Mouse (Mus musculus): ENCODE data around the gene Prss16. TPM values are rescaled to one million over a fixed set of nuclear protein-coding genes. Genes with fewer than 3 reads are reported as not detected.
"Not testable (repeated sequence)": the region's sequence is repeated elsewhere in the genome, so short reads cannot be mapped to it uniquely, and the experiment has no call there.

Gene Prss16
- total and polyA plus RNA-seq, 2 experiments from 2014 or later, result not detected

DNA sequence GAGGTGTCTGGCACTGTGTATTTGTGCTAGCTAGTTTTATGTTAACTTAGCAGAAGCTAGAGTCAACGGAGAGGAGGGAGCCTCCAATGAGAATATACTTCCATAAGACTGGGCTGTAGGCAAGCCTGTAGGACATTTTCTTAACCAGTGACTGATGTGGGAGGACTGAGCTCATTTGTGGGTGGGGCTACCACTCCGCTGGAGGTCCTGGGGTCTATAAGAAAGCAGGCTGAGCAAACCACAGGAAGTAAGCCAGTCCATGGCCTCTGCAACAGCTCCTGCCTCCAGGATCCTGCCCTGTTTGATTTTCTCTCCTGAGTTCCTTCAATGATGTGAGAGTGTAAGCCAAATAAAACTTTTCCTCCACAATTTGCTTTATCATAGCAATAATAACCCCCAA is 35.8 kb upstream of the Prss16 start:
- ATAC-seq (no peak), DNase-seq (ENCODE audit: low spot score) (no peak)
- 66% methylated on average over 2 of the region's 2 CpGs for WGBS
- no peak overlapping the region for H3K9ac ChIP-seq (replicated peaks; ENCODE audit: low read length)
- TF ChIP-seq CTCF (IDR thresholded peaks at IDR 0.05; ENCODE audit: low read depth), result no peak
- H3K4me1 ChIP-seq (ENCODE audit: insufficient read depth, low read length), result peaks cover 10% of the 10 kb centered on the region; the same call in 1 of the 2 replicates
- H3K36me3 ChIP-seq (ENCODE audit: insufficient read depth, low read length), result no peaks in the 10 kb centered on the region
- no peaks in the 10 kb centered on the region for H3K27me3 ChIP-seq (ENCODE audit: insufficient read depth, low read length)
- H3K9me3 ChIP-seq (ENCODE audit: low read length), result no peaks in the 10 kb centered on the region
- H3K4me2 ChIP-seq (ENCODE audit: low read depth, low read length), result no peak overlapping the region
- no peak overlapping the region for H3K4me3 ChIP-seq (ENCODE audit: low read length)
- H3K27ac ChIP-seq, result no peak overlapping the region

DNA sequence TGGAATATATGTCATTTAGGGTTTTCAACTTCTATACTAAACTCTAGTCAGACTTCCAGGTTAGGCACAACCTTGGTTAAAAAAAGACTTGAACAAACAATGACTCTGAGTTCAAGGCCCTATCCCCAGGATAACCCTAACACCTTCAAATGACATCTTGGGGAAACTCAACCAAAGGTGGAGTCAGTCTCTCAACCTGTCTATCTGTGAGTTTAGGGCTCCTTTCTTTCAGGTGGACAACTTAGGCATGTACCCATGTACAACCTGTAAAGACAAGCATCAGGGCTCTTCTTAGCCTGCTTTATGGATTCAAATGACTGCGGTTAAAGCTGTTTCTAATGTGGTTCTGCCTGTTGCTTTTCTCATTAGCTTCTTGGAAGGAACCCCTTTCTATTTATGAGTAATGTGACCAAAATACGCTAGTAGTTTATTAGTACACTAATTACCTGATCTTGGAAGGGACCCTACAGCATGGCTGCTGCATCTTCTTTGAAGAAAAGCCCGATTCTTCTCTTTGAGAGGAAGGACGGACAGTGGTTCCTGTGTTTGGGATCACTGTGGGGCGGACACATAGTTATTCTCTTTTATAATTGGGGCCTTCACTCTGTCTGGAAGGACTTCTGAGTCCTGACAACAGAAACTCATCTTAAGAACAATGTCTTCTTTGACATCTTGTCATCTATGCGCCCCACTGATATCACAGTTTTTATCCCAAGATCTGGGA is 35.1 kb upstream of the Prss16 start:
- no peak overlapping the region for H3K9ac ChIP-seq (replicated peaks; ENCODE audit: low read length)
- H3K4me2 ChIP-seq (ENCODE audit: low read depth, low read length), result no peak overlapping the region; the same call in 1 of the 2 replicates
- H3K27me3 ChIP-seq (ENCODE audit: insufficient read depth, low read length), result no peaks in the 10 kb centered on the region

DNA sequence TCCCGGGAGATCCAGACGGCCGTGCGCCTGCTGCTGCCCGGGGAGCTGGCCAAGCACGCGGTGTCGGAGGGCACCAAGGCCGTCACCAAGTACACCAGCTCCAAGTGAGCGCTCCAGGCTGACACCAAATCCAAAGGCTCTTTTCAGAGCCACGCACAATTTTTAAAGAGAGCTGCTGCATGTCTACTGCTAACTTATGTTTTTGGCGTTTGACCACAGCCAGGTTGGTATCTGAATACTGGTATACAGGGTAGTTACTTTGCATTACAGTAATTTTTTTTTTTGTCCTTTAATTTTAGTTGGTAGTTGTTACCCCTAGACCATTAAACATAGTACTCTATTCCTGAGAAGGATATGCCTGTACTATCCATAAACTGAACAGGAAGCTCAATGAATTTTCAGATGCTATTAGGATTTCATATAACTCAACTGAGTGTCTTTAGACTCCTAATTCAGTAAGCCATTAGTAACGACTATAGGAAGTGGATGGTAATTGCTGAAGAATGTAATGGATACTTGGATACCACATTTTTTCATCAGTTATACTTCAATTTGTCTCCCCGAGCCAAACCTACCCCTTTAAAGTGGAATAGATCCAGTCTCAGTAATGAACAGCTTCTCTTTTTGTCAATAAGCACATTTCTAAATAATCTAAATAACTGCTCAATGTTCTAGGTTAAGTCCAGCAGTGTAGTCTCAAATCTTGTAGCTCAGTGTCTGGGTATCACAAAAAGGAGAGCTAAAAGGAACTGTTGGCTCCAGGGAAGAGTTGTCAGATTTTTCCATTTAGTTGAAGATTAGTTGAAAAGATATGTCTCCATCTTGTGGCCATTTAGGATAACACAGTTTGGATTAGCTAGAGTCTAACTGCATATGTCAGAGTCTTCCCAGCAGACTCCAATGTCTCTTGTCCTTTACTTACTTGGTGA is 34.2 kb upstream of the Prss16 start:
- peak; percentile 88 for DNase-seq (ENCODE audit: low spot score)
- peak overlapping the region; percentile 35; the same call in 1 of the 2 replicates for H3K9ac ChIP-seq (replicated peaks; ENCODE audit: low read length)
- peak; percentile 15 for ATAC-seq
- H3K27ac ChIP-seq, result peak overlapping the region; percentile 73; the same call in 1 of the 2 replicates
- no peaks in the 10 kb centered on the region for H3K9me3 ChIP-seq (ENCODE audit: low read length)
- 2% methylated on average over 9 of the region's 14 CpGs for WGBS
- peak overlapping the region; percentile 33 for H3K4me3 ChIP-seq (ENCODE audit: low read length)
- peaks cover 10% of the 10 kb centered on the region; the same call in 1 of the 2 replicates for H3K4me1 ChIP-seq (ENCODE audit: insufficient read depth, low read length)
- H3K4me2 ChIP-seq (ENCODE audit: low read depth, low read length), result peak overlapping the region; percentile 62
- H3K27me3 ChIP-seq (ENCODE audit: insufficient read depth, low read length), result no peaks in the 10 kb centered on the region
- no peaks in the 10 kb centered on the region for H3K36me3 ChIP-seq (ENCODE audit: insufficient read depth, low read length)
- peak; percentile 76 for TF ChIP-seq CTCF (IDR thresholded peaks at IDR 0.05; ENCODE audit: low read depth)

More for the DNA sequence above, 35.1 kb upstream of the Prss16 start:
- TF ChIP-seq CTCF (IDR thresholded peaks at IDR 0.05; ENCODE audit: low read depth), result no peak
- no peaks in the 10 kb centered on the region for H3K9me3 ChIP-seq (ENCODE audit: low read length)
- ATAC-seq (no peak), DNase-seq (ENCODE audit: low spot score) (no peak)
- peaks cover 10% of the 10 kb centered on the region; the same call in 1 of the 2 replicates for H3K4me1 ChIP-seq (ENCODE audit: insufficient read depth, low read length)
- no peaks in the 10 kb centered on the region for H3K36me3 ChIP-seq (ENCODE audit: insufficient read depth, low read length)
- WGBS, result 88% methylated on average over 6 of the region's 6 CpGs
- H3K4me3 ChIP-seq (ENCODE audit: low read length), result no peak overlapping the region
- no peak overlapping the region for H3K27ac ChIP-seq

DNA sequence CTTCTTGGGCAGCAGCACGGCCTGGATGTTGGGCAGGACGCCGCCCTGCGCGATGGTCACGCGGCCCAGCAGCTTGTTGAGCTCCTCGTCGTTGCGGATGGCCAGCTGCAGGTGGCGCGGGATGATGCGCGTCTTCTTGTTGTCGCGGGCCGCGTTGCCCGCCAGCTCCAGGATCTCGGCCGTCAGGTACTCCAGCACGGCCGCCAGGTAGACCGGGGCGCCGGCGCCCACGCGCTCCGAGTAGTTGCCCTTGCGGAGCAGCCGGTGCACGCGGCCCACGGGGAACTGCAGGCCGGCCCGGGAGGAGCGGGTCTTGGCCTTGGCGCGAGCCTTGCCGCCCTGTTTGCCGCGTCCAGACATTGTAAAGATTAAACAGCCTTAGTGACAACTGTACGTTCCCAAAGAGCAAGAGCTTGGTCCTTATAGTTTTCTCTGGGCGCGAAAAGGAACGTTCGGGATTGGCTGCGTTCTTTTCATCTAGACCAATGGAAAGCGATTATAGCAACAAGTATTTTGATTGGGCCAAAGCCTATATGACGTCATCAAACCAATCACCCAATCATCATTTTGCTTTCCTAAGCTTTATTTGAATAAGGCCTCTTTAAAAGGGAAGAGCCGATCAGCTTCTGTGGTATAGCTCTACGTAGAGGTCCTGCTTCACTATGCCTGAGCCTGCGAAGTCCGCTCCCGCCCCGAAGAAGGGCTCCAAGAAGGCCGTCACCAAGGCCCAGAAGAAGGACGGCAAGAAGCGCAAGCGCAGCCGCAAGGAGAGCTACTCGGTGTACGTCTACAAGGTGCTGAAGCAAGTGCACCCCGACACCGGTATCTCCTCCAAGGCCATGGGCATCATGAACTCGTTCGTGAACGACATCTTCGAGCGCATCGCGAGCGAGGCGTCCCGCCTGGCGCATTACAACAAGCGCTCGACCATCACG is 33.3 kb upstream of the Prss16 start, which contains the start of the genes Hist1h2ag and Hist1h2bj:
Gene Hist1h2ag (minus strand): TSS at position 377 of the 935 bp plus-strand sequence.
Gene Hist1h2bj (plus strand): TSS at position 647 of the 935 bp plus-strand sequence.
- H3K4me1 ChIP-seq (ENCODE audit: insufficient read depth, low read length); H3K36me3 ChIP-seq (ENCODE audit: insufficient read depth, low read length); H3K9me3 ChIP-seq (ENCODE audit: low read length); H3K27me3 ChIP-seq (ENCODE audit: insufficient read depth, low read length): not testable (repeated sequence)
- DNase-seq (ENCODE audit: low spot score) (peak; percentile 98), ATAC-seq (peak; percentile 93)
- H3K4me2 ChIP-seq (ENCODE audit: low read depth, low read length), result peak within 1 kb of the TSS; percentile 62
- H3K9ac ChIP-seq (replicated peaks; ENCODE audit: low read length), result peak within 1 kb of the TSS; percentile 35; the same call in 1 of the 2 replicates
- peak within 1 kb of the TSS; percentile 80 for H3K27ac ChIP-seq
- H3K4me3 ChIP-seq (ENCODE audit: low read length), result peak within 1 kb of the TSS; percentile 33
- under 1% methylated on average over 30 of the region's 80 CpGs for WGBS

DNA sequence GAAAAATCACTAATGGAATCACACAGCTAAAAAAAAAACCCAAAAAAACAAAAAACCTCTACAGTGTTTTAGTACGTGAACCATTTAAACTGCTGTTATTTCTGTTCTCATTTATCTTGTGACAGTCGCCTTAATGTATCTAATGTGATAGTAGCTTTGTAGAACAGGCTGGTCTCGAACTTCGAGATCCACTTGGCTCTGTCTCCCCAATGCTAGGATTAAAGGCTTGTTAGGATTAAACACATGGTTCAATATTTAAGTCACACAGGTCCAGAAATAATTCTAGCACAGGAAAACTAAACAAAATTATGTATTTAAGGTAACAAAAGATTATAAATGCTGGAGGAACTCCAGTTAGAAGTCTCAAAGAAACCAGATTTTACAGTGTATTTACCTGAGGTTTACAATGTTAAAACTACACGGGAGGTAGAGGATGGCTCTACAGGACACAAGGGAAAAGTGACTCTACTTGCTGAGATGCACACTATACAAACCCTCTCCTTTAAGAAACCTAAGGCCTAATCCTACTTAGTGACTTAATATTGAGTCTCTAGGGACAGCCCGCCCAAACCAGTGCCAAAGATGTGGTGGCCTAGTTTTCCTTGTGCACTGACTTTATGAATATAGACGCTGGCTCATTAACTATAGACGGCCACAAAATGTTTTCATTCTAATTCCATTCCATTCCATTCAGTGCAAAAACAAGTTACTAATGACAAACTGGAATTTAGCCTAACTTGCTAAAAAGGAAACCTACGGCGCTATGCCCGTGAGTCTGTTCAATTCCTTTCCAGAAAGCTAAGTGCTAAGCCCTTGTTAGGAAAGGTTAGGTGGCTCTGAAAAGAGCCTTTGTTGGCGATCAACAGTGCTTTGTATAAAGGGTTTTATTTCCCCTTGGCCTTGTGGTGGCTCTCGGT is 32.4 kb upstream of the Prss16 start:
- no peak for ATAC-seq
- WGBS, result 2% methylated on average over 13 of the region's 13 CpGs
- H3K9ac ChIP-seq (replicated peaks; ENCODE audit: low read length), result no peak overlapping the region; the same call in 1 of the 2 replicates
- peak overlapping the region; percentile 62 for H3K4me2 ChIP-seq (ENCODE audit: low read depth, low read length)
- H3K27ac ChIP-seq, result peak overlapping the region; percentile 80
- no peaks in the 10 kb centered on the region for H3K27me3 ChIP-seq (ENCODE audit: insufficient read depth, low read length)
- H3K4me1 ChIP-seq (ENCODE audit: insufficient read depth, low read length), result peaks cover 10% of the 10 kb centered on the region; the same call in 1 of the 2 replicates
- TF ChIP-seq CTCF (IDR thresholded peaks at IDR 0.05; ENCODE audit: low read depth), result no peak
- DNase-seq (ENCODE audit: low spot score), result no peak
- peak overlapping the region; percentile 32 for H3K4me3 ChIP-seq (ENCODE audit: low read length)
- no peaks in the 10 kb centered on the region for H3K9me3 ChIP-seq (ENCODE audit: low read length)
- no peaks in the 10 kb centered on the region for H3K36me3 ChIP-seq (ENCODE audit: insufficient read depth, low read length)

DNA sequence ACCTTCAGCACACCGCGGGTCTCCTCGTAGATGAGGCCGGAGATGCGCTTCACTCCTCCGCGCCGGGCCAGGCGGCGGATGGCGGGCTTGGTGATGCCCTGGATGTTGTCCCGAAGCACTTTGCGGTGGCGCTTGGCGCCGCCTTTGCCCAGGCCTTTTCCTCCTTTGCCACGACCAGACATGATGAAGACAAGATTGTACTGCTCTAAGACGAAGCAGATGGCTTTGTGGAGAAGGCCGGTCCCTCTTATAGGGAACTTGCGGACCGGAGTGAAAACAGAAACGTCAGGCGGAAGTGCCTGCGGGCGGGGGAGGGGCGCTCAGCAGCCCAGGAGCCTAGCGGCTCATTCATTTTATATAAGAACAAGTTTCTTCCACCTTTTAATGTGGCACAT is 31.6 kb upstream of the Prss16 start, which contains the start of gene Hist1h4i:
Gene Hist1h4i (minus strand): TSS at position 221 of the 395 bp plus-strand sequence.
- peak within 1 kb of the TSS; percentile 62 for H3K4me2 ChIP-seq (ENCODE audit: low read depth, low read length)
- peak within 1 kb of the TSS; percentile 35 for H3K4me3 ChIP-seq (ENCODE audit: low read length)
- not testable (repeated sequence) for H3K27me3 ChIP-seq (ENCODE audit: insufficient read depth, low read length); H3K36me3 ChIP-seq (ENCODE audit: insufficient read depth, low read length); H3K9me3 ChIP-seq (ENCODE audit: low read length)
- DNase-seq (ENCODE audit: low spot score), result peak; percentile 96
- peak; percentile 73 for ATAC-seq
- WGBS, result under 1% methylated on average over 21 of the region's 27 CpGs
- peak within 1 kb of the TSS; percentile 24; the same call in 1 of the 2 replicates for H3K9ac ChIP-seq (replicated peaks; ENCODE audit: low read length)
- peak within 1 kb of the TSS; percentile 80 for H3K27ac ChIP-seq
- peaks cover 15% of the 10 kb centered on the region; the same call in 1 of the 2 replicates for H3K4me1 ChIP-seq (ENCODE audit: insufficient read depth, low read length)

All from hindbrain, postnatal 0 days (tissue).